9 mouse cellular contexts compared by ENCODE assay signal in genomic region chr6:110646901-110647300, GRCm38 (mm10). TPM values are rescaled to one million over a fixed set of nuclear protein-coding genes. Genes with fewer than 3 reads are reported as not detected.
DNase-seq lines count a peak whose midpoint lies in the region; ATAC-seq and TF ChIP-seq lines count a peak whose summit lies in the region.
"Had no signal": no experiment of that assay in that cellular context is flagged by ENCODE, and none has a peak within 500 bp of the region (broad histone marks: within the 10 kb centered on the region; RNA-seq: fewer than 3 reads in every experiment).

No protein-coding gene starts in this region.

- ATAC-seq in kidney, embryonic 15.5 days (replicated peaks; ENCODE audit: low FRiP score) = no peak

- 2% methylated on average over 12 of the region's 12 CpGs for WGBS in kidney, embryonic 15.5 days
- WGBS in limb, embryonic 10.5 days = 1% methylated on average over 12 of the region's 12 CpGs
- 6% methylated on average over 12 of the region's 12 CpGs for WGBS in lung, adult 2 months

- no peak for DNase-seq in kidney, adult 8-10 months
- peak; percentile 18 to 41 for DNase-seq in frontal cortex, postnatal 14 days (ENCODE audit: low spot score in 2 of 2)
- DNase-seq in limb, embryonic 10.5 days (ENCODE audit: low spot score) = peak; percentile 32
- DNase-seq in right cerebral cortex, adult 2 months (ENCODE audit: low spot score in 2 of 2) = peak; percentile 51 to 55
- no peak for DNase-seq in adrenal gland, postnatal 4 days (ENCODE audit: low spot score in 2 of 2)
- DNase-seq in urinary bladder, postnatal 10 days (ENCODE audit: low spot score) = no peak
- no peak for DNase-seq in lung, adult 2 months

- peak overlapping the region; percentile 74 for H3K4me2 ChIP-seq in kidney, embryonic 15.5 days

- peak overlapping the region; percentile 47 for H3K4me3 ChIP-seq in kidney, embryonic 15.5 days (replicated peaks)
- no peak overlapping the region for H3K4me3 ChIP-seq in limb, embryonic 10.5 days
- H3K4me3 ChIP-seq in lung, adult 2 months (replicated peaks; ENCODE audit: extremely low read depth, low read depth, low read length) = no peak overlapping the region

- no peak overlapping the region for H3K27ac ChIP-seq in kidney, embryonic 15.5 days
- H3K27ac ChIP-seq in limb, embryonic 10.5 days = no peak overlapping the region

- H3K36me3 ChIP-seq in kidney, embryonic 15.5 days = no peaks in the 10 kb centered on the region
- H3K36me3 ChIP-seq in limb, embryonic 10.5 days = no peaks in the 10 kb centered on the region

- H3K9me3 ChIP-seq in kidney, embryonic 15.5 days (replicated peaks) = no peaks in the 10 kb centered on the region
- H3K9me3 ChIP-seq in limb, embryonic 10.5 days (replicated peaks) = no peaks in the 10 kb centered on the region

- no peak for TF ChIP-seq CTCF in lung, adult 2 months (IDR thresholded peaks at IDR 0.05; ENCODE audit: insufficient read depth, low read length)

- H3K9ac ChIP-seq in kidney, embryonic 15.5 days = 0 out of 2 replicates have a peak overlapping the region, but pooled peaks have one; percentile 21

- peaks cover 26% of the 10 kb centered on the region for H3K4me1 ChIP-seq in kidney, embryonic 15.5 days
- peaks cover 19% of the 10 kb centered on the region for H3K4me1 ChIP-seq in limb, embryonic 10.5 days
- no peaks in the 10 kb centered on the region for H3K4me1 ChIP-seq in lung, adult 2 months (ENCODE audit: control insufficient read depth, insufficient read depth, low read length)

- no peak for TF ChIP-seq POLR2A in lung, adult 2 months (IDR thresholded peaks at IDR 0.05; ENCODE audit: borderline replicate concordance, extremely low read depth, low read depth, low read length)

- peaks cover 51% of the 10 kb centered on the region for H3K27me3 ChIP-seq in kidney, embryonic 15.5 days
- peaks cover 64% of the 10 kb centered on the region for H3K27me3 ChIP-seq in limb, embryonic 10.5 days (ENCODE audit: low read depth, poor library complexity, severe bottlenecking)

RNA-seq across cellular contexts. Expression of gene Grm7, which starts 1.5 kb away (rescaled TPM):
- polyA plus RNA-seq in kidney, embryonic 15.5 days (2015; fragmentation: Nextera tagmentation; extraction: Ambion mirVana) = 5.0 and 7.2 TPM in 2 replicates
- 0.09 TPM in 1 of 2 replicates, not detected in the other for polyA plus RNA-seq in limb, embryonic 10.5 days (2016; fragmentation: Nextera tagmentation; extraction: Ambion mirVana)
- total RNA-seq in adrenal gland, postnatal 4 days (2021) = 1 to 10 TPM; 1.4 to 2.3 TPM
- polyA plus RNA-seq in lung, adult 2 months (2012; rRNA removed) = 0.02 TPM in 1 of 2 replicates, not detected in the other
- total RNA-seq: liver, adult 2 months had no signal
- polyA plus RNA-seq: liver, adult 2 months had no signal

Comparison
In these comparisons a context has a peak if more than half of its experiments do, and no peak if none do; other contexts are left out.
1. DNase-seq: peak in frontal cortex, postnatal 14 days (2 of 2), limb, embryonic 10.5 days (single experiment) and right cerebral cortex, adult 2 months (2 of 2); none in kidney, adult 8-10 months (0 of 2), adrenal gland, postnatal 4 days (0 of 2), urinary bladder, postnatal 10 days (single experiment) and lung, adult 2 months (single experiment).